Mouse (Mus musculus): ENCODE results near the gene Aebp2.

The Aebp2 gene

GRCm38 (mm10) chr6:140608666-140609065 is 13.8 kb upstream of the Aebp2 start:
- no peak for DNase-seq

DNA sequence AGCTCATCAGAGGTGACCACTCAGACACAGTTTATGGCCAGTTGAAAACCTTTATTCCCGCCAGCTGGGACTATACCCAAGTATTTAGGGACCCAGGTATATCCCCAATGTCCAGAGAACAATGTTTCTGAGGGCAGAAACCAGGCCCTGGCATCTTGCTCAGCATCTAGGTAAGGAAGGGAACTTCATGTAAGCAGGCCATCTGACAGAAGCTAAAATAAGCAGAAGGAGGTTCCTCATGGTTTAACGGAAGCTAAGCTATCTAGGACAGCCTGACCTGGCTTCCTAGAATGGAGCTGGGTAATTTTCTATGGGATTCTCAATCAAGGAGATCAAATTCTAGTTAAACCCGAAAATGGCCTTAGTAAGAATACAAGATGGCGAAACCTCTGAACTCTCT is 12.9 kb upstream of the Aebp2 start:
- DNase-seq: no peak

DNA sequence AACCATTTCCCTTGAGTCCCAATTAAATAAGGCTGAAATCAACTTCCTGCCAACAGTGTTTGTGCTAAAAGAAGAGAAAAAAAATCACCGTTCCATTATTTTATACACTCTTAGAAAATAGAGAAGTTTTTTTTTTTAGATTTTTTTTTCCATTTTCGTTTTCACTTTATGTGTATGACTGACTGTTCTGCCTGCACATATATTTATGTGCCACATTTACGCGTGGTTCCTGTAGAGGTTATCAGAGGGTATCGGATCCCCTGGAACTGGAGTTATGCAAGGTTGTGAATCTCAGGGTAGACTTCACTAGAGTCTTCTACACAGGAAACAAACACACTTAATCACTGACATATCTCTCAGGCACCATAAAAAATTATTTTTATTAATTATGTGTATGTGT is 12.3 kb upstream of the Aebp2 start:
- DNase-seq: no peak

DNA sequence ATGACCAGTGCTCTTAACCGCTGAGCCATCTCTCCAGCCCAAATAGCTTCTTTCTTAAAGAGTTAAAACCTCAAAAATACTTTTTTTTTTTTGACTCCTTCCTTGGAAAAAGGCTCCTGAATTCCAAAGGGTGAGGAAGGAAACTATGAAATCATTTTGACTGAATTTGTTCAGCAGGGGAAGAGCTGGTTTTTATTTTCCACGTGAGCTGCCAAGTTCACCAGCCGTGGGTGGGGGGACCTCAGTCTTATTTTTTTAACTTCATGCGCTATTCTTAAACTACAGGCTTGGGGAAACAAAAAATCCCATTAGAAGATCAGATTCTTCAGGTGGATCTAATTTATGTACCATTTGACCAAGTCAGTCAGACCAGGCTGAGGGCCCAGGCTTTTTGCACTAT is 11.2 kb upstream of the Aebp2 start:
- no peak for DNase-seq

DNA sequence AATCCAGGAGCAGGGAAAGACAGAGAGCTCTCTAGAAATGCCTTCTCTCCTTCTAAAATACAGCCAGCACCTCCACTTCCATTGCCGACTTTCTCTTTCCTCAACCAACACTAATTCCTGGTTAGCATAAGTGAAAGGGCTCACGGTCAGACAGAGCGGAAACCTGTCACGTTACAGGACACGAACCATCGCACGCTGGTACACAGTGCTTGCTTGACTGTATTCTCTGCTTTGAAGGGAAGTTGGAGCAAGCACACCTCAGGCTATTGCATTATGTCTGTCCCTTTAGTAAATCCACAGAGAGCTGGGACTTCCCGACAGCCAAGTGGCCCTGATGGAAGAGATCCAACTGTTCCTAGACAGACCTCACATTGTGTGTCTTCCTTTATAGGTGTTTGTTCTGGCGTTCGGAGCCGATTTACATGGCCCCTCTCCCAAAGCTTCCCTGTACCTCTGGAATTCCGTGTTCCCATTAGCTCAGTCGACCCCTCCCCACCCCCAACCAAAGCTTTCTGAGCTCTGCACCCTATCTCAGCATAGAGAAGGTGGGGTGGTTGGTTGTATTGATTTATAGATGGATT is 10.5 kb upstream of the Aebp2 start:
- DNase-seq: no peak

GRCm38 (mm10) chr6:140613822-140614221 is 8.6 kb upstream of the Aebp2 start:
- no peak for DNase-seq

DNA sequence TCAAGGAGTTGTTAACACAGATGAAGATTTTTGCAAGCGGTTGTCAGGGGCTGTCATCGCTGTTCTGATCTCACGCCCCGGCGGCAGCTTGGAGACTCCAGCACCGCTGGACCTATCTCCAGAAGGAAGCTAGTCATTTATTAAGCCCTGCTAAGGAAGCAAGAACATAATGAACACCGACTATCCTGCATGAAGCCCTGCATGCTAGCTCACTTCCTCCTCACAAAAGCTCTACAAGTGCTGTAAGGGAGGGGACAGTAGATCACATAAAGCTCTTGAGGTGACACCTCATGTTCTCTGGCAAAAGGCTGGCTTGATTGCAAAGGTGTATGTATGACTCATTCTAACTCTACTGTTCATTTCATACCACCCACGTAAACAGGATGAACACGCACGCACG is 7.8 kb upstream of the Aebp2 start:
- no peak for DNase-seq

DNA sequence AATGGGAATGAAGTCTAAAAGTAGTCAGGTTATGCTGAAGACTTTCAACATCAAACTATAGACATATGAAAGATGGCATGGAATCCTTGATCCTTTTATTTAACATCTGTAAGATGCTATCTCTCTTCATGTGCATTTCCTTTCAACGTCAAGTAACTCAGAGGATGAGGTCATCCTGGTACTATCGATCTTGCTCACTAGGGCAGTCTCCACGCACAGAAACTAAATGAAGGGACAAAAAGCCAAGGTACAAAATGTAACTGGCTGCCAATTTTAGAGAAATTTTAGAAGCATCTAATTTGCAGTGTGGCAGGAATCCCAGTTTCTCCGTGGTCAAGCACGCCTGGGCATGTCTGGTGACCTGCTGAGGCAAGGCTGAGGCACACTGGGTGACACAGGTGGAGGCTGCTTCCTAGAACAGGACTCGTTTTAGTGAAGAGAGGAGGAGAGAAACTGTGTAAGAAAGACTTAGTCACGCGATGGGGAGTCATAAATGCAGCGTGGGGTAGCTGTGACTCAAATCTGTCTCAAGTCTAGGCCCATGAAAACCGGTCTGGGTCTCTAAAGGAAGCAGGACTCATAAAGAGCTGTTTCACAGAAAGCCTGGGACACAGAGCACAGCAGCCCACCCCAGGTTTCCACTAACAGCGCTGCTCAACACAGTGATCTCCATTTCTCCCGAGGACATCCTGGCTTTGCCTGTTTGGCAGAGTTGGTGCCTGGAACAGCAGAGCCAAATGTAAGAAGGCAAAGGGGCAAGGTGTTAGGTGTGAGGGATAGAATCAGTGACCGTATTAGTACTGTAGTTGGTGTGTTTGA is 1.7 kb upstream of the Aebp2 start:
- DNase-seq: no peak

DNA sequence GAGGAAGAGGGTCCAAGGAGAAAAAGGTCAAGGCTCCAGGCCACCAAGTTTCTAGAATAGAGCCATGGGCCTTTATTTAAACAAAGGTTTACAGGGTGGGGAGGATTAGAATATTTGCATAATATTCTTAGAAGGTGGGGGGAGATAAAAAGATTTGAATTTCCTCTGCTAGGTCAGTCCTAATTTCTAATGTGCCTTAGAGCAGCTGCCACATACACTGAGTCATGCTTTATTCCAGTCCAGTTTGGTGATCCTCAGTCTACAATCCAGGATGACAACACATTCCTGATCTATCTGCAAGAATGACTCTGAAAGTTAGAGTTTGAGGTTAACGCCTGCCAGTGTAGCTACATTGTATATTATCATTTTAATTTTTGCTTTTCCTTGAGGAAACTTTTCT is 841 bp upstream of the Aebp2 start:
- DNase-seq: no peak

GRCm38 (mm10) chr6:140623226-140624095 is 998 bp downstream of the Aebp2 start:
- DNase-seq: peak; percentile 94

- DNase-seq: no peak
Observed at GRCm38 (mm10) chr6:140624096-140625051, 1.9 kb downstream of the Aebp2 start.

GRCm38 (mm10) chr6:140629176-140629859 is 6.9 kb downstream of the Aebp2 start:
- DNase-seq: no peak

DNA sequence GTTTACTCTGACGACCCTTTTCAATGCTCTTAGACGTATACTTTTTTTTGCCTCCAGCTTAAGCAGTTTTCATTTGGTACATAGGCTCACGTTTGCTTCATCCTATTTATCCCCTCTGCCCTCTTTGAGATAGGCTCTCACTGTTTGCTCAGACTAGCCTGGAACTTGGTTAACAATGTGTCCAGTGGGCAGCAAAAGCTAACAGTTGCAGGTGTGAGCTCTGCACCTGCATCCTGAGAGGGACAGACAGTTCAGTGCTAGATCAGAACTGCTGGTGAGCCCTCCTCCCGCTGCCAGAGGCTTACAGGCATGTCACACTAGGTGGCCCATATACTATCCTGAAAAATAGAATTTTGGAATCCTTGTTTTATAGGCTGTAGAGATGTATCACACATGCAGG is 7.8 kb downstream of the Aebp2 start:
- no peak for DNase-seq

- no peak for DNase-seq
Observed at GRCm38 (mm10) chr6:140633616-140634015, 11.2 kb downstream of the Aebp2 start.

DNA sequence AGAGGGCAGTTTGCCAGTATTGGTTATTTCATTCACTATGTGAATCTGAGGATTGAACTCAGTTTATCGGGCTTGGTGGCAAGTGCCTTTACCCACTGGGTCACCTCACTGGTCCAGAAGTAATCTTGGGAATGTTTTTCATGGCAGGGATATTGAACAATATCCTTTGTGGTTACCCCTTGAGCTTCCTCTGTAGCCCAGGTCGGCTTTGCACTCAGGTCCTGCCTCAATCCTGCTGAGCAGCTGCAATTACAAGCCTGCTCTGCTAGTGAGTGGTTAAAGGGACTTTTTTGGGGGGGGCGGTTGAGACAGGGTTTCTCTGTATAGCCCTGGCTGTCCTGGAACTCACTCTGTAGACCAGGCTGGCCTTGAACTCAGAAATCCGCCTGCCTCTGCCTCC is 13.8 kb downstream of the Aebp2 start:
- no peak for DNase-seq

- no peak for DNase-seq
Observed at GRCm38 (mm10) chr6:140642010-140642409, 19.5 kb downstream of the Aebp2 start.

DNA sequence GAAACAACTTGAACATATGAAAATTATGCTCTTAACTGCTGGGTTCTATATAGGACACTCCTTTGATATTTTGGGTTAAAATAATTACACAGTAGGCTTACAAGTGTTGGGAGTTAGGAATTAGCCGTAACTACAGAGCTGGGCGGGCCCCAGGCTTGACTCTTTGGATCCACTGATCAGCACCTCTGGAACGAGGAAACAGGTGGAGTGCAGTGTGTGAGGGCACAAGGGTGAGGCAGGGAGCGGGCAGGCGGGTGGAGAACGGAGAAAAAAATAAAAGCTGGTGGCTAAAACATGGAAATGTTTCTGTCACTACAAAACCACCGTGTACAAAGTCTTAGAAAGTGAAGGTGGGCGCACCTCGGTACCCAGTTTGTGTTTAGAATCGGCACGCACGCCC is 20.2 kb downstream of the Aebp2 start:
- DNase-seq: no peak

- no peak for DNase-seq
Observed at GRCm38 (mm10) chr6:140645931-140646330, 23.5 kb downstream of the Aebp2 start.

GRCm38 (mm10) chr6:140646892-140647291 is 24.4 kb downstream of the Aebp2 start:
- DNase-seq: no peak

- DNase-seq: no peak
Observed at GRCm38 (mm10) chr6:140649812-140650211, 27.3 kb downstream of the Aebp2 start.

- DNase-seq: no peak
Observed at GRCm38 (mm10) chr6:140651923-140652322, 29.5 kb downstream of the Aebp2 start.

DNA sequence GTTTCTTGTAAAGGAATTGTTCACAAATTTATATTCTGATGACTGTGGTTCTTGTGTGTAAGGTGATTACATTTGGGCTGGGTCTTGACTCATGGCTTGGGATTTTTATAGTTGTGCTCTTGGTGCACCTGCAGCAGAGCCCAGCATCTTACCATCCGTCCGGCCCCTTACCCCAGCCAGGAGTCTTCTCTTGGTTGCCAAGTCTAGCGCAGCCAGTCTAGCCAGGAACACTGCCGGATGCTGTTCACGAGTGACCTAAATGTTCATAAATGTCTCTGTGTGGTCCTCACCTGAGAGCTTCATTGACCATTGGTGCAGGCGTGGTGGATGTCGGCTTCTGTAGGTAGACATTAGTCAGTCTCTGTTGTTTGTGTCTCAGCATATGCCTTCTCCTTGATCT is 33.0 kb downstream of the Aebp2 start:
- DNase-seq: no peak

All from kidney, adult 18-20 months (tissue).